Mouse (Mus musculus) R1 (cell line): ENCODE results near the gene Cnn1.
"Not testable (repeated sequence)": the region's sequence is repeated elsewhere in the genome, so short reads cannot be mapped to it uniquely, and the experiment has no call there.

ENCODE experiments used
- DNase-seq: peaks from one replicate; pipeline ENCODE4 v3.0.0-alpha.2; 2018; ENCODE audit warnings: low read depth, low spot score

The Cnn1 gene

DNA sequence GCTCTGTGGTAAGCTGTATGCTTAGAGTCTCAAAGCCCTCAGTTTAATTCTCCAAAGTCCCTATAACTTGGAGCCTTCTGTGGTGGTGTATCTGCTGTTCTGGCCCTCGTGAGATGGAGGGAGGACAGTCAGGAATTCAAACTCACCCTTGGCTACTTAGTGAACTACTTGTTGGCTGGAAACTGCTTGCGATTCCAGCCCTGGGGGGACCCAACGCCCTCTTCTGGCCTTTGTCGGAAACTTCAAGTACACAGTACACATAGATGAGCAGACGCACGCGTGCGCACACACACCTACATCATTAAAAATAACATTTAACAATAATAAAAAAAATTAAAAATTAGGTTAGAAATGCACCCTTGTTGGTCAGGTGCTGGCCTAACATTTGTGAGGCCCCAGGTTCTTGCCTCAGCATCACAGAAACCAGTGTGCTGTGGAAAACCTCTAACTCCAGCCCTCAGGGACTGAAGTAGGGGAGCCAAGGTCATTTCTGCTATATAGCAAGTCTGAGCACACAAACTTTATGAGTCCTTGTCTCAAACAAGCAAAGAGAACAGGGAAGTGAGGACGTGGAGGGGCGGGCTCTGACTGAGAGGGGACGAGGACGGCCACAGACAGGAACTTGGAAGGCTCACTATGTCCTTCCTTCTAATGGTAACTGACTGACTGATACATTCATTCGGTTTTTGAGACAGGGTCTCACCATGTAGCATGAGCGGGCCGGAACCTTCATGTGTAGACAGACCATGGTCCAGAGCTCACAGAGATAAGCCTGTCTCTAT, 26.4 kb downstream of the Cnn1 start:
- DNase-seq = peak; percentile 62

- peak; percentile 91 for DNase-seq
These were observed 32.4 kb downstream of the Cnn1 start for GRCm38 (mm10) chr9:22131226-22131981.

DNA sequence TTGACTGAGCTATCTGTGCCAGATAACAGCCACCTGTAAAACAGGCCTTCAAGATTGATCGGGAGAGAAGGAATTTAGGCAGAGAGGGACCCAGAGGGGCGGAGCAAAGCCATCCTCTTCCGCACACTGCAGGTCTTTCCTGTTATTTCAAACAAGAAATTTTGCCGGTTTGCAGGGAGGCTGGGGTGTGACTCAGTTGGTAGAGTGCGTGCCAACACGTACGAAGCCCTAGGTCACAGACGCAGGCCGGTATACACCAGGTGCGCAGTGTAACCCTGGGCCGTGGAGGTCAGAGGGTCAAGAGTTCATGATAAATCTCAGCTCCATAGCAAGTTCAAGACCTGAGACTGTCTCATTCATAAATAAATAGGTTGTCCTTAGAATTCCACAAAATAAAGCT, 33.2 kb downstream of the Cnn1 start:
- peak; percentile 65 for DNase-seq

- DNase-seq = no peak
These were observed 35.4 kb downstream of the Cnn1 start for GRCm38 (mm10) chr9:22134246-22134890.

- DNase-seq = no peak
These were observed 36.1 kb downstream of the Cnn1 start for GRCm38 (mm10) chr9:22134988-22135643.

DNA sequence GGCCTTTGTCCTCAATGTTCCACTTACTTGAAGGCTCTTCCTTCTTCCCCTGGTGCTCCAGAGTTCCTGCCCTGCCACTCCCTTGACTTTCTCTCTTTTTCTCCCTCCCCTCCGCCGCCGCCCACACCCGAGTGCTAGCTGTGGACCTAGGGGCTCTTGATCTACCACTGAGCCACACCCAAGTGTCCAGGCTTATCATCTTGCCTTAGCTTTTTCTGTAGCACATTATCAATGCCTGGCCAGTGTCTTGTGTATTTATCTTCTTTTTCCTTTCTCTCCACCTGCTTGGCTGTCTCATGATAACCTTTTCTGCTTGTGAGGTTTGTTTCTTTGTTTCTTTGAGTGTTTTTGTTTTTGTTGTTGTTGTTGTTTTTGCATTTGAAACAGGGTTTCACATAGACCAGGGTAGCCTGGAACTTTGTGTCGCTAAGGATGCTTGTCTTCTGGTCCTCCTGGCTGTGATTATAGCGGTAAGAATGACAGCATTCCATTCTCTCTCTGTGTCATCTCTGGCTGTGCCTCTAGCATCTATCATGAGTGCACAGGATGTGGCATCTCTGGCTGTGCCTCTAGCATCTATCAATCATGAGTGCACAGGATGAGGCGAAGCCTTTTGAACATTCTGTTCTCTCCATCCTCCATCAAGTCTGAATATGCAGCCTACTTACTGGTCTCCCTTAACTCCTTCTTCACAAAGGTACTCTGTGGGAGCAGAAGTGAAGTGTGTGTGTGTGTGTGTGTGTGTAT, 36.8 kb downstream of the Cnn1 start, which contains the start of gene Acp5:
TSS of gene Acp5 (minus strand) at position 68 of the 747 bp plus-strand sequence.
- no peak for DNase-seq

DNA sequence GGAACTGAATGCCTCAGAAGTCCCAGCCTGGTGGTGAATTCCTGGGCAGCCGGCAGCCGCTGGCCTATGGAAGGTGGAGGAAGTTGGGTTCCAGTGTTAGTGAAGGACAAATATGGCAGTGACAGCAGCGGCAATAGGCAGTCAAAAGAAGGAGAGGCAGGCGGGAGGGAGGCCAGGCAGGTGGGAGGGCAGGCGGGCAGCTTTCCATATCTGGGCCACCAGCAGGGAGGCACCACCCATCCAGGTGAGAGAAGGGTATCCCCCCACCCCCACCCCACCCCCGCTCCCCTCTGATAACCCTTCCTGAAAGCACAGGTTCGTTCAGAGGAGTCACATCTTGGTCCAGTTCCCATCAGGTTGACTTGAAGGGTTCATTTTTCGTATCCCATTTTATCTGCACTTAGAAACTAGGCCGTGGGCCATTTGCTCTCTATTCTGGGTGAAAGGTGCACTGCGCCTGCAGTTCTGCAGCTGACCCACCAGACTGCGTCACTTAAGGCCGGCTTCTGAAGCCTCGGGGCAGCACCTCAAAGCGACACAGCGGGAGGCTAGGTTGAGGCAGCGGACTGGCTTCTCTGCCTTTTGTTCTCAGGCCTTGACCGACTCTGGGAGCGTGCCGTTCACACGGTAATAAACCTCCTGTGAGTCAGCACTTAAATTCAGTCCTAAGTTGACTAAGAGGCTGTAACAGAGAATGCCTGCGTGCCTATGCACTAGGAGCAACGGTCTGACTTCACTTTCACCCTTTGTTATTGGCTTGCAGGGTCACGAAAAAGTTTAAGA, 37.9 kb downstream of the Cnn1 start:
- peak; percentile 98 for DNase-seq

- DNase-seq = no peak
These were observed 39.5 kb downstream of the Cnn1 start for GRCm38 (mm10) chr9:22138480-22138879.

- no peak for DNase-seq
These were observed 40.7 kb downstream of the Cnn1 start for GRCm38 (mm10) chr9:22139746-22140145.

DNA sequence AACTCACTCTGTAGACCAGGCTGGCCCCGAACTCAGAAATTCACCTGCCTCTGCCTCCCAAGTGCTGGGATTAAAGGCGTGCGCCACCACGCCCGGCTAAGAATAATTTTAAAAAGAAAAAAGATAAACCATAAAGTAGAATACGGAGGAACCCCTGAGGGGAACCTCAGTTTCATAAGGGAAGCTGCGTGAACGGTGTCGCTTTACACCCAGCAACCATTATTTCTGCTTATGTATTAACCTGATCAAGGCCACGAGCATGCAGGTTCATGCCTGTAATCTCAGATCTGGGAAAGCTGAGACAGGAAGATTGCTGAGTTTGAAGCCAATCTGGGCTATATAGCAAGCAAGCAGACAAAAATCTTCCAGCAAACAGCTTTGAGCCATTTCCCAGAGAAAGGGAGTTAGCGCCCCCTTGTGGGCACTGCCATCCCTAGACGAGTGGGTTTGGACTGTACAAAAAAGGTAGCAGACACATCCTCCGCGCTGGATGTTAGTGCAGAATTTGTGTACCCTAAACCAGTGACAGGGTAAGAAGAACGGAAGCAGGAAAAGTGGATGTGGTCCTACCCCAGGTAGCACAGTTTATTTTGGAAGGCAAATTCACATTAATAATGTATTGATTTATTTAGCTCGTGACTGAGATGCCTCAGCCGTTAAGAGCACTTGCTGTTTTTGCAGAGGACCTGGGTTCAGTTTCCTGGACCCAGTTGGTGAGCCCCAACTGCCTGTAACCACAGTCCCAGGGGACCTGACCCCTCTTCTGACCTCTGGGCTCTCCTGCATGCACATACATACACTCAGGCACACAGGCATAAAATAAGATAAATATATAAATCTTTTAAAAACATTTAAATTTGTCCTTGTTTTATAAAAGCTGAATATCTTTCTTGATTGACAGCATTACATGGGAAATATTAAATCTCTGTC, 44.4 kb downstream of the Cnn1 start:
- DNase-seq = peak; percentile 85

- DNase-seq = no peak
These were observed 45.4 kb downstream of the Cnn1 start for GRCm38 (mm10) chr9:22144304-22144965.

GRCm38 (mm10) chr9:22149426-22150248, 50.6 kb downstream of the Cnn1 start:
- peak; percentile 87 for DNase-seq

DNA sequence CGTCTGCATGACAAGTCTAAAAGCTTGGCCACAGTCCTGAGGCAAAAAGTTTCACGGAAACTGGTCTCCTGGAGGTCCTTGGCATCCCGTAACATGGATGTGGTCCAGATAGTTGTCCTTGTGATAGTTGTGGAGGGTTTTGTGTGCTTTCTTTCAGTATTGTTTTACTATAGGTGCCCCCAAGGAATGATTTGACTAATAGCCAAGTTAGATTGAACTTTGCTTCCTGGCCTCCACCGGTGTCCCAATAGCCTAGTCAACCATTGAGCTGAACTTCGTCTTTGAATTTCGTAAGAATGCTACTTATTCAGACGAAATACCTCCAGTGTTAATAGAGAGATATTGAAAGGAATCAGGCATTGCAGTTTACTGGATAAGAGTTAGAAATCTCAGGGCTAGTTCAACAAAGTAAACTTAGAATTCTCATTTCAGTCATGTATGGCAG, 51.3 kb downstream of the Cnn1 start:
- DNase-seq = not testable (repeated sequence)

DNA sequence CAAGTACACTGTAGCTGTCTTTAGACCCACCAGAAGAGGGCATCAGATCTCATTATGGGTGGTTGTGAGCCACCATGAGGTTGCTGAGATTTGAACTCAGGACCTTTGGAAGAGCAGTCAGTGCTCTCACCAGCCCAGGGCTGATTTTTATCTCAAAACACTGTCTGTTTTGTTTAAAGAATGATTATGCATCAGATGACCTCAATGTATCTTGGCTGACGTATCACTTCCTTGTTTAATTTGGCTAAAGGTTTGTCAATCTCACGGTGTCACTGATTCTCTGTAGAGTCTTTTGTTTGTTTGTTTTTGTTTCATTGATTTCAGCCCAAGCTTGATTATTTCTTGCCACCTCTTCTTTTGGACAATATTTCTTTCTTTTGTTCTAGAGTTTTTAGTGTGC, 51.9 kb downstream of the Cnn1 start:
- no peak for DNase-seq

- peak; percentile 59 for DNase-seq
These were observed 54.8 kb downstream of the Cnn1 start for GRCm38 (mm10) chr9:22153810-22154209.

- peak; percentile 86 for DNase-seq
These were observed 56.6 kb downstream of the Cnn1 start for GRCm38 (mm10) chr9:22155614-22156013.

GRCm38 (mm10) chr9:22156497-22157245, 57.7 kb downstream of the Cnn1 start, which contains the start of gene Pigyl:
Pigyl (plus strand) TSS chr9:22156846.
- peak; percentile 99 for DNase-seq
